Mouse (Mus musculus) heart, postnatal 14 days (tissue): ENCODE data around the gene Rfc2. TPM values are rescaled to one million over a fixed set of nuclear protein-coding genes. Genes with fewer than 3 reads are reported as not detected.
A peak's percentile ranks its signal among the peaks of the same experiment; 100 is the strongest.
"Not testable (repeated sequence)": the region's sequence is repeated elsewhere in the genome, so short reads cannot be mapped to it uniquely, and the experiment has no call there.

Source experiments
- DNase-seq, 2 experiments: peaks; one replicate each; pipeline ENCODE4 v3.0.0; 2021 to 2022
- intact Hi-C: fragments of 180-260 bp; cut with DNase I; formaldehyde crosslinking; loops from one replicate; pipeline ENCODE4 v1.15.1; 2025
- microRNA-seq, 2 experiments: library from miRNA; unstranded; fragments of <30 nt; microRNA quantifications; one replicate each; pipeline ENCODE4 v1.2.0; 2021 to 2022
- total RNA-seq, 2 experiments: library from RNA; stranded (reverse); gene quantifications; 2 replicates each; pipeline ENCODE4 v1.2.3; 2021

Gene Rfc2
- total RNA-seq, 2 experiments from 2014 or later, result 26.5 to 28.3 TPM

DNA sequence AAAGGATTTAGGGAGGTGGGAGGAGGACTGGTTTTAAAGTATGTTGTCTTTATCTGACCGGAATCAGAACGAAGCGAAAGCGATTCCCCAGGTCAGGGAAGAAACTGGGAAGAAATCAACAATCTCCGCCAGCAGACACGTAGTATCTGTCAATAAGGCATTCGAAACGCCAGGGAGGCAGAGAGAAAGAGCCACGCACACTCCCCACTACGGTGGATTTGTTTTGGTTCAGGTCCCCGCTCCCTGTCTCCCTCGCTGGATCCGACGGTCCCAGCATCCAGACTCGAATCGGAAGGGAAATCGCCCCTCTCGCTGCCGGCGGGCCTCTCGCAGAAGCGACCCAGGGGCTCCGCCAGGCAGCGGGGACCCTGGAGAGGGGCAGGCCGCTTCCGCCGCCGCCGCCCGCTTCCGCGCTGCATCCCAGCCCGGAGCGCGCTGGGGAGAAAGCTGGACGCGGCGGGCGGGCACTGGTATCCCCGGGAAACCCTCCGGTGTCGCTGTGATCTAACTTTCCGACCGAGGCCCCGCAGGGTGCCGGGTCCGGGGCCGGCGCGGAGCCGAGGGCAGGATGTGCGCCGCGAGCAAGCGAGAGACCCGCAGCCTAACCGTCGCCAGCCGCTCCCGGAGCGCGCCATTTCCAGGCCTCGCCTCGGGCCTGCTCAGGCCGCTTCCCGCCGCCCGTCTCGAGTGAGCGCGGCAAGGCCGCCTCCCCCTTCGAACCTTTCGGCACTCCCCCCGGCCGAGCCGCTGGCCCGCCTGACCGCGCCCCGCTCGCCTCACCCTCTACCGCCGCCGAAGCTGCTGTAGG is 57.5 kb downstream of the Rfc2 start:
- intact Hi-C loops, result loop anchor here (5.0 kb wide), 1 partner anchor 49 kb away; the partner anchor contains the start of gene Limk1
- DNase-seq, result no peak

DNA sequence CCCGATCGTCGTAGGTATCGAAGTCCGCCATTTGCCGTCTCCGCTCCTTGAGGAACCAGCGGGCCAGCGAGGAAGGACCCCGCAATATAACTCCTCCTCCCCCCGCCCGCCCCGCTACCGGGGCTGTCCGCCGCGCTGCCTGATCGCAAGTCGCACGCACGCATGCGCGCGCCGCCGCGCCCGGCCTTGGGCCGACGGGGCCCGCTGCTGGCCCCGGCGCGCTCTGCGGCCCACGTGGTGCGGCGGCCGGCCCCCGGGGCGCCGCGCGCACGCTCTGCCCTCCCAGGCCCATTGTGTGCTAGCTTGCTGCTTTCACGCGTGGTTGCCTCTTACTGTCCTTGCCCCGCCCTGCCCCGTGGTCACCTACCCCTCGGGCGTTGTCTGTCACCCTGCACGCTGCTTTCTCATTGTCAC is 58.1 kb downstream of the Rfc2 start, which contains the start of gene Eif4h:
Gene Eif4h, minus strand, starts transcription at position 222 of the 414 bp plus-strand sequence.
- DNase-seq, result peak; percentile 99
- intact Hi-C loops, result loop anchor here (5.0 kb wide), 1 partner anchor 48 kb away; the partner anchor contains the start of gene Limk1

DNA sequence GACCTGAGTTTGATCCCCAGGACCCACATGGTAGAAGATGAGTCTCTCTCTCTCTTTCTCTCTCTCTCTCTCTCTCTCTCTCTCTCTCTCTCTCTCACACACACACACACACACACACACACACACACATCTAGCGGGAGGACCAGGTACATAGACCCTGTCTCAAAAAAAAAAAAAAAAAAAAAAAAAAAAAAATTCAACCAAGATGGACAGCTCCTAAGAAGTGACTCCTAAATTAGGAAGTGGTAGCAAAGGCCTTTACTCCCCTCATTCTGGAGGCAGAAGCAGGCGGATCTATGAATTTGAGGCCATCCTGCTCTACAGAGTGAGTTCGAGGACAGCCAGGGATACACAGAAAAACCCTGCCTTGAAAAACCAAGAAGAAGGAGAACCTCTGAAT is 59.2 kb downstream of the Rfc2 start:
- DNase-seq, result no peak
- intact Hi-C loops, result no loop called here

DNA sequence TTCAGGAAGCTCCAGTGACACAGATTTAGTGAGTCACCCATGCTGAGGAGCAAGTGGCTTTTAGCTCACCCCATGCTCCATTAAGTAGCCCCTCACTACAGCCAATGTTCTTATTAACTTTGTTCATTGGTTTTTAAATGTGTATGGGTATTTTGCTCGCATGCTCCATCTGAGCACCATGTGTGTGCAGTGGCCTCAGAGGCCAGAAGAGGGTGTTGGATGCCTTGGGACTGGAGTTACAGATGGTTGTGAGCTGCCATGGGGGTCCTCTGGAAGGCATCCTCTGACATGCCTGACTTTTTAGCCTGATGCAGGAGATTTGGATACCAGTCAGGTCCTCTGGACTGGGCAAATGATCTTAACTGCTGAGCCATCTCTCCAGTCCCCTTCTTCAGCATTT is 63.0 kb downstream of the Rfc2 start:
- intact Hi-C loops, result no loop called here
- DNase-seq, result no peak

DNA sequence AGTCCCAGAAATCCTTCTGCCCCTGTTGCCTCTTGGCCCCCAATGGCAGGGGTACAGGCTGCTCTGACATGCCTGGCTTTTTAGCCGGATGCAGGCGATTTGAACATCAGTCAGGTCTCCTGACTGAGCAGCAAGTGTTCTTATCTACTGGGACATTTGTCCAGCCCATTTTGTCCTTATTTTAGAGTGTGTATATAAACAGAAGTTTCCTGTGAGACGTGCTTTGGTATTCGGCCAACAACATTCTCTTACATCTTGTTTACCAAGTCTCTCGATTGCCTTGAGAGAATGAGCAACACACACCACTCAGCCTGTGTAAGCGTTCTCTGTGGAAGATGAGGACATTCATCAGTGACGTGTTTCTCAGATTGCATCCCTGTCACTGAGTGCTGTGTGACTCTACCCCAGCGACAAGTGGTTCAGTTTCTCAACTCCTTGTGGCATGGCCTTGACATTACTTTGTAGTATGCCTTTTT is 63.5 kb downstream of the Rfc2 start:
- intact Hi-C loops, result no loop called here
- DNase-seq, result peak; percentile 33 to 35

DNA sequence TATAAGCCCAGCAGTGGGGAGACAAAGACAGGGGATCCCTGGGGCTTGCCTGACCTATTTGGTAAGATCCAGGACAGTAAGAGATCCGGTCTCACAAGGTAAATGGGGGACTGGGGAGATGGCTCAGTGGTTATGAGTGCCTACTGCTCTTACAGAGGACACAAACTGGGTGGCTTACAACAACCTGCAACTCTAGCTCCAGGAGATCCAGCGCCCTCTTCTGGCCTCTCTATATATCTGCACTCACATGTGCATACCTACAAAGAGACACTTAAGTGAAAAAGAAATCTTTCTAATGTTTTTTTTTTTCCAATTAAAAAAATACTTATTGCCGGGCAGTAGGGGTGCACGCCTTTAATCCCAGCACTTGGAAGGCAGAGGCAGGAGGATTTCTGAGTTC is 65.3 kb downstream of the Rfc2 start:
- no peak for DNase-seq
- intact Hi-C loops, result no loop called here

DNA sequence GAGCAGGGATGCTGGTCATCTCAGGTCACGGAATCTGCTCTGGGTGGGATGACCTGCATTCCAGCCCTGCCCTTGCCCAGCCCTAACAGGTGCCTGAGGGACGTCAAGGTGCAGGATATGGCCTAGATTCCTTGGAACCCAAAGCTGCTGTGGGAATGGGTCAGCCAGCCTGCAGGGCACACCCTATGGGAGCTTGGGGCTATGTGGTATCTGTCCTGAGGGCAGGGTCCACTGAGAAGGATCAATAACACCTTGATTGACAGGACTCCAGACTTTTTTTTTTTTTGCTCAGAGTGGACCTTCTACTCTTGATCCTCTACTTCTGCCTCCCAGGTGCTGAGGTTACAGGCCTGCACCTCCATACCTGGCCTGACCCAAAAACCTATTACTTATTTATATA is 66.2 kb downstream of the Rfc2 start:
- intact Hi-C loops, result no loop called here
- DNase-seq, result no peak

DNA sequence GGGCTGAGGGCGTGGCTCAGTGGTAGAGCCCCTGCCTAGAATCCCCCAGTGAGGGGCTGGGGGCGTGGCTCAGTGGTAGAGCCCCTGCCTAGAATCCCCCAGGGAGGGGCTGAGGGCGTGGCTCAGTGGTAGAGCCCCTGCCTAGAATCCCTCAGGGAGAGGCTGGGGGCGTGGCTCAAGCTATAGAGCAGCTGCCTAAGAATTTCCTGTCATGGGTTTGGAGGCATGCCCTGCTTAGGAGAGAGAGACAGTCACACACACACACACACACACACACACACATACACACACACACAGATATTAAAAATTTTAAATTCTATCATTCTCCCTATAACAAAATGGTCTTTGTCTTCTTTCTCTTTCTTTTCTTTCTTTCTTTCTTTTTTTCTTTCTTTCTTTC is 67.8 kb downstream of the Rfc2 start:
- peak in 1 of 2 experiments; percentile 20 for DNase-seq

DNA sequence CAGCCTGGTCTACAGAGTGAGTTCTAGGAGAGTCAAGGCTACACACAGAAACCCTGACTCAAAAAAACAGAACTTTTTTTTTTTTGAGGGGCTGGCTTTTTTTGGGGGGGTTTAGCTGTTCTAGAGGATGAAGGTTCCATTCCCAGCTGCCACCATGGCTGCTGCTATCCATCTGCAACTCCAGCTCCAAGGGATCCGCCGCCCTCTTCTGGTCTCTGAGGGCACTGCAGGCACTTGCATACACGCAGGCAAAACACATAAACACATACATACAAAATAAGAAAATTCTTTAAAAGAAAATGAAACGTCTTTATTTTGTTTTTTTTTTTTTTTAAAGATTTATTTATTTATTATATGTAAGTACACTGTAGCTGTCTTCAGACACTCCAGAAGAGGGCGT is 69.8 kb downstream of the Rfc2 start:
- peak; percentile 62 to 73 for DNase-seq
- intact Hi-C loops, result loop anchor here (5.0 kb wide), 1 partner anchor 251 kb away; no protein-coding TSS in a partner anchor

More for the DNA sequence above, 67.8 kb downstream of the Rfc2 start:
- intact Hi-C loops, result not testable (repeated sequence)

Small RNAs within 50 kb of the gene (microRNA-seq; reads per million reads assigned to microRNA genes)
- gene Mir7228, result 0 reads per million in 2 experiments

Other genes starting within 250 kb of the Rfc2 start
- 10 to 100 TPM; 28.6 to 30.9 TPM for gene Gtf2ird1, start 124.7 kb upstream of the Rfc2 start, total RNA-seq
- gene Clip2, start 28.9 kb upstream of the Rfc2 start, total RNA-seq, result 10 to 100 TPM; 10.2 to 10.3 TPM
- gene Syna, start 21.2 kb upstream of the Rfc2 start, total RNA-seq, result not detected
- 1 to 10 TPM; 3.0 to 3.3 TPM for gene Lat2, start 33.7 kb downstream of the Rfc2 start, total RNA-seq
- gene Eif4h, start 58.1 kb downstream of the Rfc2 start, total RNA-seq, result 100 to 1,000 TPM; 165 to 170 TPM
- 1 to 10 TPM; 7.3 to 8.1 TPM for gene Limk1, start 107.2 kb downstream of the Rfc2 start, total RNA-seq
- 100 to 1,000 TPM; 409 to 606 TPM for gene Eln, start 166.0 kb downstream of the Rfc2 start, total RNA-seq